Mouse (Mus musculus): ENCODE data around the gene Cdk6. TPM values are rescaled to one million over a fixed set of nuclear protein-coding genes. Genes with fewer than 3 reads are reported as not detected.

The Cdk6 gene
- polyA plus RNA-seq, 1 experiment: 8.9 TPM

GRCm38 (mm10) chr5:3500298-3500697 is 159.0 kb downstream of the Cdk6 start:
- Histone ChIP-seq H3ac (ENCODE audit: control insufficient read depth, insufficient read length) (no peak overlapping the region), H3K36me3 (ENCODE audit: control insufficient read depth, insufficient read depth) (no peaks in the 10 kb centered on the region), H3K27me3 (ENCODE audit: control insufficient read depth, insufficient read depth, insufficient read length) (no peaks in the 10 kb centered on the region), H3K4me3 (no peak overlapping the region), H3K4me2 (ENCODE audit: low read depth) (no peak overlapping the region), H3K79me2 (ENCODE audit: control insufficient read depth, insufficient read depth) (no peaks in the 10 kb centered on the region)
- TF ChIP-seq TCF3 (IDR thresholded peaks at IDR 0.05; ENCODE audit: insufficient read length, low read depth) (no peak), SRF (IDR thresholded peaks at IDR 0.05; ENCODE audit: control insufficient read depth, insufficient read length, low read depth) (no peak), CEBPB (IDR thresholded peaks at IDR 0.05; ENCODE audit: insufficient read depth, poor library complexity, severe bottlenecking) (no peak)

- Histone ChIP-seq H3K4me2 (ENCODE audit: low read depth) (peak overlapping the region; percentile 86), H3ac (ENCODE audit: control insufficient read depth, insufficient read length) (no peak overlapping the region), H3K36me3 (ENCODE audit: control insufficient read depth, insufficient read depth) (no peaks in the 10 kb centered on the region), H3K27me3 (ENCODE audit: control insufficient read depth, insufficient read depth, insufficient read length) (no peaks in the 10 kb centered on the region), H3K79me2 (ENCODE audit: control insufficient read depth, insufficient read depth) (no peaks in the 10 kb centered on the region), H3K4me3 (peak overlapping the region; percentile 3)
- TF ChIP-seq SRF (IDR thresholded peaks at IDR 0.05; ENCODE audit: control insufficient read depth, insufficient read length, low read depth): no peak
- no peak for TF ChIP-seq TCF12 (IDR thresholded peaks at IDR 0.05; ENCODE audit: insufficient read depth, poor library complexity, severe bottlenecking)
- no peak for TF ChIP-seq TCF3 (IDR thresholded peaks at IDR 0.05; ENCODE audit: insufficient read length, low read depth)
- no peak for TF ChIP-seq POLR2A (IDR thresholded peaks at IDR 0.05; ENCODE audit: insufficient read length, low read depth)
- peak in 1 of 3 experiments; percentile 50 for TF ChIP-seq MYOD1 (IDR thresholded peaks at IDR 0.05; ENCODE audit: control insufficient read depth in 1 of 3, insufficient read length in 2 of 3, low read depth in 2 of 3)
- no peak for TF ChIP-seq E2F4 (IDR thresholded peaks at IDR 0.05; ENCODE audit: insufficient read depth)
- TF ChIP-seq USF1 (IDR thresholded peaks at IDR 0.05; ENCODE audit: low read depth): no peak
- TF ChIP-seq POLR2AphosphoS2 (IDR thresholded peaks at IDR 0.05; ENCODE audit: insufficient read length, low read depth): no peak
Measured at GRCm38 (mm10) chr5:3500957-3501563, 159.8 kb downstream of the Cdk6 start.

- TF ChIP-seq CEBPB (IDR thresholded peaks at IDR 0.05; ENCODE audit: insufficient read depth, poor library complexity, severe bottlenecking) (0 out of 2 replicates have a peak, but pooled peaks have one; percentile 46), REST (IDR thresholded peaks at IDR 0.05; ENCODE audit: insufficient read depth, insufficient read length) (no peak)
- H3K36me3 ChIP-seq (ENCODE audit: control insufficient read depth, insufficient read depth): no peaks in the 10 kb centered on the region
- no peak overlapping the region for H3ac ChIP-seq (ENCODE audit: control insufficient read depth, insufficient read length)
- H3K27me3 ChIP-seq (ENCODE audit: control insufficient read depth, insufficient read depth, insufficient read length): no peaks in the 10 kb centered on the region
- no peaks in the 10 kb centered on the region for H3K79me2 ChIP-seq (ENCODE audit: control insufficient read depth, insufficient read depth)
- peak overlapping the region; percentile 3 for H3K4me3 ChIP-seq
- peak overlapping the region; percentile 86 for H3K4me2 ChIP-seq (ENCODE audit: low read depth)
Measured at GRCm38 (mm10) chr5:3501564-3502001, 160.3 kb downstream of the Cdk6 start.

- TF ChIP-seq POLR2A (IDR thresholded peaks at IDR 0.05; ENCODE audit: insufficient read length, low read depth) (no peak), TCF12 (IDR thresholded peaks at IDR 0.05; ENCODE audit: insufficient read depth, poor library complexity, severe bottlenecking) (no peak), USF1 (IDR thresholded peaks at IDR 0.05; ENCODE audit: low read depth) (no peak), REST (IDR thresholded peaks at IDR 0.05; ENCODE audit: insufficient read depth, insufficient read length) (no peak), SRF (IDR thresholded peaks at IDR 0.05; ENCODE audit: control insufficient read depth, insufficient read length, low read depth) (no peak)
- Histone ChIP-seq H3ac (ENCODE audit: control insufficient read depth, insufficient read length) (no peak overlapping the region), H3K27me3 (ENCODE audit: control insufficient read depth, insufficient read depth, insufficient read length) (no peaks in the 10 kb centered on the region), H3K36me3 (ENCODE audit: control insufficient read depth, insufficient read depth) (no peaks in the 10 kb centered on the region), H3K4me3 (no peak overlapping the region), H3K79me2 (ENCODE audit: control insufficient read depth, insufficient read depth) (no peaks in the 10 kb centered on the region), H3K4me2 (ENCODE audit: low read depth) (peak overlapping the region; percentile 86)
Measured at GRCm38 (mm10) chr5:3502610-3503350, 161.5 kb downstream of the Cdk6 start.

GRCm38 (mm10) chr5:3503373-3503772 is 162.1 kb downstream of the Cdk6 start:
- Histone ChIP-seq H3ac (ENCODE audit: control insufficient read depth, insufficient read length) (no peak overlapping the region), H3K27me3 (ENCODE audit: control insufficient read depth, insufficient read depth, insufficient read length) (no peaks in the 10 kb centered on the region), H3K36me3 (ENCODE audit: control insufficient read depth, insufficient read depth) (no peaks in the 10 kb centered on the region), H3K79me2 (ENCODE audit: control insufficient read depth, insufficient read depth) (no peaks in the 10 kb centered on the region), H3K4me3 (no peak overlapping the region), H3K4me2 (ENCODE audit: low read depth) (no peak overlapping the region)
- TF ChIP-seq E2F4 (IDR thresholded peaks at IDR 0.05; ENCODE audit: insufficient read depth) (no peak), REST (IDR thresholded peaks at IDR 0.05; ENCODE audit: insufficient read depth, insufficient read length) (no peak), TCF3 (IDR thresholded peaks at IDR 0.05; ENCODE audit: insufficient read length, low read depth) (no peak), POLR2AphosphoS2 (IDR thresholded peaks at IDR 0.05; ENCODE audit: insufficient read length, low read depth) (no peak), MYOD1 (IDR thresholded peaks at IDR 0.05; ENCODE audit: control insufficient read depth in 1 of 3, insufficient read length in 2 of 3, low read depth in 2 of 3) (no peak), POLR2A (IDR thresholded peaks at IDR 0.05; ENCODE audit: insufficient read length, low read depth) (no peak), MYOG (IDR thresholded peaks at IDR 0.05; ENCODE audit: control insufficient read depth in 1 of 3, insufficient read depth in 1 of 3, insufficient read length in 2 of 3, low read depth in 2 of 3) (no peak), SRF (IDR thresholded peaks at IDR 0.05; ENCODE audit: control insufficient read depth, insufficient read length, low read depth) (no peak), USF1 (IDR thresholded peaks at IDR 0.05; ENCODE audit: low read depth) (no peak), TCF12 (IDR thresholded peaks at IDR 0.05; ENCODE audit: insufficient read depth, poor library complexity, severe bottlenecking) (no peak), MAX (IDR thresholded peaks at IDR 0.05; ENCODE audit: low read depth) (no peak), CEBPB (IDR thresholded peaks at IDR 0.05; ENCODE audit: insufficient read depth, poor library complexity, severe bottlenecking) (no peak)

Measured in myocyte (in vitro differentiated cells).